Mouse (Mus musculus) central nervous system, embryonic 11.5 days (tissue): ENCODE results near the gene A1bg. TPM values are rescaled to one million over a fixed set of nuclear protein-coding genes. Genes with fewer than 3 reads are reported as not detected.

Experiments
- polyA plus RNA-seq: library from polyadenylated mRNA; depleted of rRNA; stranded (reverse); fragments of >200 nt; gene quantifications from 2 replicates; pipeline ENCODE4 v1.2.3, GENCODE M21; 2012; rRNA removed

Gene A1bg
- polyA plus RNA-seq = not detected in 2 replicates

GRCm38 (mm10) chr15:60922912-60923311 lies at the start of gene A1bg:
Gene A1bg, minus strand, starts transcription at chr15:60923012.

GRCm38 (mm10) chr15:60853231-60853999 lies 69.4 kb downstream of the A1bg start, which contains the start of gene Fam84b:
Gene Fam84b, minus strand, starts transcription at chr15:60853778.

Other genes starting within 250 kb of the A1bg start
- 6.2 and 6.7 TPM in 2 replicates for gene Fam84b, start 69.2 kb downstream of the A1bg start, polyA plus RNA-seq